Mouse (Mus musculus) midbrain, embryonic 15.5 days (tissue): ENCODE results near the gene Slc9a8. TPM values are rescaled to one million over a fixed set of nuclear protein-coding genes. Genes with fewer than 3 reads are reported as not detected.
A peak's percentile ranks its signal among the peaks of the same experiment; 100 is the strongest.

Source experiments
- ATAC-seq: fragments of 200-750 bp; cut with Nextera tagmentation; replicated peaks from 2 replicates; pipeline ENCODE4 v1.8.0; 2017; ENCODE audit warnings: moderate TSS enrichment
- H3K27ac ChIP-seq: fragments of 300-500 bp; sonication (generic); 2 replicates; pipeline ENCODE4 v1.5.1; 2015; ENCODE audit warnings: mild to moderate bottlenecking, inconsistent platforms
- H3K27me3 ChIP-seq: fragments of 300-500 bp; sonication (generic); replicated peaks from 2 replicates; pipeline ENCODE4 v1.6.1; 2015; ENCODE audit warnings: inconsistent platforms
- H3K36me3 ChIP-seq: fragments of 300-500 bp; sonication (generic); replicated peaks from 2 replicates; pipeline ENCODE4 v1.6.1; 2015; ENCODE audit warnings: inconsistent platforms
- H3K4me1 ChIP-seq: fragments of 300-500 bp; sonication (generic); 2 replicates; pipeline ENCODE4 v1.6.1; 2015; ENCODE audit warnings: inconsistent platforms
- H3K4me2 ChIP-seq: fragments of 300-500 bp; sonication (generic); 2 replicates; pipeline ENCODE4 v1.6.1; 2015; ENCODE audit warnings: inconsistent platforms, mild to moderate bottlenecking, moderate library complexity
- H3K4me3 ChIP-seq: fragments of 300-500 bp; sonication (generic); 2 replicates; pipeline ENCODE4 v1.5.1; 2015; ENCODE audit warnings: mild to moderate bottlenecking, inconsistent platforms
- H3K9ac ChIP-seq: fragments of 300-500 bp; sonication (generic); 2 replicates; pipeline ENCODE4 v1.6.1; 2015; ENCODE audit warnings: mild to moderate bottlenecking, inconsistent platforms
- H3K9me3 ChIP-seq: fragments of 300-500 bp; sonication (generic); 2 replicates; pipeline ENCODE4 v1.6.1; 2016; ENCODE audit warnings: inconsistent platforms
- WGBS: fragments of 180-500 bp; shearing (Covaris S2); methylation state at CpG from one replicate; pipeline ENCODE4 v1.1.7; 2015; ENCODE audit warnings: mixed read lengths; 5-methylcytosine and 5-hydroxymethylcytosine counted together
- polyA plus RNA-seq: library from polyadenylated mRNA; unstranded; fragments of >200 nt; fragmentation: Nextera tagmentation; extraction: Ambion mirVana; gene quantifications from 2 replicates; pipeline ENCODE4 v1.2.1, GENCODE M21; 2015

Gene Slc9a8
- polyA plus RNA-seq, 1 experiment from 2014 or later: 23.2 TPM

- peaks cover 12% of the 10 kb centered on the region; the same call in 1 of the 2 replicates for H3K36me3 ChIP-seq
- 94% methylated on average over 3 of the region's 3 CpGs for WGBS
These were observed 37.0 kb downstream of the Slc9a8 start for GRCm38 (mm10) chr2:167458548-167458947.

GRCm38 (mm10) chr2:167459071-167459865, 37.8 kb downstream of the Slc9a8 start:
- 95% methylated on average over 6 of the region's 6 CpGs for WGBS

More at GRCm38 (mm10) chr2:167458548-167458947, 37.0 kb downstream of the Slc9a8 start:
- H3K4me3 ChIP-seq: no peak overlapping the region
- H3K27ac ChIP-seq: no peak overlapping the region
- H3K4me2 ChIP-seq: no peak overlapping the region
- ATAC-seq: no peak
- H3K4me1 ChIP-seq: no peaks in the 10 kb centered on the region
- no peak overlapping the region for H3K9ac ChIP-seq
- H3K27me3 ChIP-seq: no peaks in the 10 kb centered on the region
- no peaks in the 10 kb centered on the region for H3K9me3 ChIP-seq

GRCm38 (mm10) chr2:167462954-167463353, 41.4 kb downstream of the Slc9a8 start:
- Histone ChIP-seq H3K36me3 (peaks cover 14% of the 10 kb centered on the region), H3K9ac (no peak overlapping the region), H3K4me1 (no peaks in the 10 kb centered on the region), H3K9me3 (no peaks in the 10 kb centered on the region), H3K4me2 (no peak overlapping the region), H3K27ac (no peak overlapping the region), H3K27me3 (no peaks in the 10 kb centered on the region), H3K4me3 (no peak overlapping the region)
- no peak for ATAC-seq
- WGBS: 63% methylated on average over 6 of the region's 6 CpGs

More at GRCm38 (mm10) chr2:167459071-167459865, 37.8 kb downstream of the Slc9a8 start:
- H3K9me3 ChIP-seq: no peaks in the 10 kb centered on the region
- no peak overlapping the region for H3K9ac ChIP-seq
- H3K27ac ChIP-seq: no peak overlapping the region
- H3K4me2 ChIP-seq: no peak overlapping the region
- peaks cover 12% of the 10 kb centered on the region; the same call in 1 of the 2 replicates for H3K36me3 ChIP-seq
- ATAC-seq: no peak
- H3K4me1 ChIP-seq: no peaks in the 10 kb centered on the region
- H3K27me3 ChIP-seq: no peaks in the 10 kb centered on the region
- no peak overlapping the region for H3K4me3 ChIP-seq

GRCm38 (mm10) chr2:167463802-167464201, 42.3 kb downstream of the Slc9a8 start:
- 95% methylated on average over 5 of the region's 5 CpGs for WGBS
- H3K27me3 ChIP-seq: no peaks in the 10 kb centered on the region
- H3K4me2 ChIP-seq: no peak overlapping the region
- H3K4me3 ChIP-seq: no peak overlapping the region
- no peaks in the 10 kb centered on the region for H3K9me3 ChIP-seq
- no peaks in the 10 kb centered on the region for H3K4me1 ChIP-seq
- H3K27ac ChIP-seq: no peak overlapping the region
- H3K36me3 ChIP-seq: peaks cover 13% of the 10 kb centered on the region
- ATAC-seq: no peak
- no peak overlapping the region for H3K9ac ChIP-seq

GRCm38 (mm10) chr2:167465951-167466350, 44.4 kb downstream of the Slc9a8 start:
- 86% methylated on average over 3 of the region's 3 CpGs for WGBS
- ATAC-seq: no peak
- Histone ChIP-seq H3K4me3 (no peak overlapping the region), H3K27me3 (no peaks in the 10 kb centered on the region), H3K27ac (no peak overlapping the region), H3K36me3 (peaks cover 23% of the 10 kb centered on the region), H3K9ac (no peak overlapping the region), H3K9me3 (no peaks in the 10 kb centered on the region), H3K4me1 (no peaks in the 10 kb centered on the region), H3K4me2 (no peak overlapping the region)

- Histone ChIP-seq H3K9ac (no peak overlapping the region), H3K9me3 (no peaks in the 10 kb centered on the region), H3K27me3 (no peaks in the 10 kb centered on the region), H3K4me1 (no peaks in the 10 kb centered on the region), H3K4me3 (no peak overlapping the region), H3K36me3 (peaks cover 23% of the 10 kb centered on the region), H3K27ac (no peak overlapping the region), H3K4me2 (no peak overlapping the region)
- 90% methylated on average over 5 of the region's 5 CpGs for WGBS
- ATAC-seq: no peak
These were observed 45.7 kb downstream of the Slc9a8 start for GRCm38 (mm10) chr2:167467214-167467613.

GRCm38 (mm10) chr2:167468444-167468843, 46.9 kb downstream of the Slc9a8 start:
- Histone ChIP-seq H3K4me1 (no peaks in the 10 kb centered on the region), H3K4me2 (no peak overlapping the region), H3K9ac (no peak overlapping the region), H3K36me3 (peaks cover 23% of the 10 kb centered on the region), H3K27ac (no peak overlapping the region), H3K9me3 (no peaks in the 10 kb centered on the region), H3K27me3 (no peaks in the 10 kb centered on the region), H3K4me3 (no peak overlapping the region)
- WGBS: 85% methylated on average over 6 of the region's 6 CpGs
- ATAC-seq: no peak

GRCm38 (mm10) chr2:167470611-167471010, 49.1 kb downstream of the Slc9a8 start:
- Histone ChIP-seq H3K4me1 (peaks cover 3% of the 10 kb centered on the region), H3K4me2 (no peak overlapping the region), H3K27me3 (no peaks in the 10 kb centered on the region), H3K27ac (no peak overlapping the region), H3K9ac (no peak overlapping the region), H3K9me3 (no peaks in the 10 kb centered on the region), H3K36me3 (peaks cover 23% of the 10 kb centered on the region), H3K4me3 (no peak overlapping the region)
- no peak for ATAC-seq
- WGBS: 96% methylated on average over 3 of the region's 3 CpGs

GRCm38 (mm10) chr2:167471585-167471984, 50.1 kb downstream of the Slc9a8 start:
- Histone ChIP-seq H3K4me1 (peaks cover 13% of the 10 kb centered on the region), H3K9me3 (no peaks in the 10 kb centered on the region), H3K36me3 (peaks cover 16% of the 10 kb centered on the region; the same call in 1 of the 2 replicates), H3K4me3 (no peak overlapping the region), H3K9ac (no peak overlapping the region), H3K4me2 (no peak overlapping the region), H3K27ac (no peak overlapping the region), H3K27me3 (no peaks in the 10 kb centered on the region)
- ATAC-seq: no peak
- WGBS: 92% methylated on average over 6 of the region's 6 CpGs

GRCm38 (mm10) chr2:167474218-167474617, 52.7 kb downstream of the Slc9a8 start:
- no peaks in the 10 kb centered on the region for H3K27me3 ChIP-seq
- H3K9me3 ChIP-seq: no peaks in the 10 kb centered on the region
- WGBS: 89% methylated on average over 6 of the region's 6 CpGs
- no peak overlapping the region for H3K4me3 ChIP-seq
- H3K27ac ChIP-seq: no peak overlapping the region
- H3K4me1 ChIP-seq: peaks cover 17% of the 10 kb centered on the region
- H3K9ac ChIP-seq: no peak overlapping the region
- no peak overlapping the region for H3K4me2 ChIP-seq
- no peak for ATAC-seq
- H3K36me3 ChIP-seq: peaks cover 13% of the 10 kb centered on the region; the same call in 1 of the 2 replicates

GRCm38 (mm10) chr2:167475596-167475995, 54.1 kb downstream of the Slc9a8 start:
- Histone ChIP-seq H3K4me2 (no peak overlapping the region), H3K27ac (peak overlapping the region; percentile 77), H3K4me1 (peaks cover 17% of the 10 kb centered on the region), H3K36me3 (peaks cover 5% of the 10 kb centered on the region; the same call in 1 of the 2 replicates), H3K4me3 (no peak overlapping the region), H3K9me3 (no peaks in the 10 kb centered on the region), H3K9ac (no peak overlapping the region), H3K27me3 (no peaks in the 10 kb centered on the region)
- WGBS: 81% methylated on average over 5 of the region's 5 CpGs
- ATAC-seq: no peak

- WGBS: 15% methylated on average over 7 of the region's 7 CpGs
- Histone ChIP-seq H3K4me3 (no peak overlapping the region), H3K36me3 (peaks cover 3% of the 10 kb centered on the region; the same call in 1 of the 2 replicates), H3K4me1 (peaks cover 17% of the 10 kb centered on the region), H3K9ac (no peak overlapping the region), H3K27me3 (no peaks in the 10 kb centered on the region), H3K4me2 (no peak overlapping the region), H3K27ac (peak overlapping the region; percentile 77), H3K9me3 (no peaks in the 10 kb centered on the region)
- peak; percentile 80 for ATAC-seq
These were observed 54.7 kb downstream of the Slc9a8 start for GRCm38 (mm10) chr2:167476200-167476688.
